Mouse (Mus musculus): ENCODE measurements around the gene Naa50.

DNA sequence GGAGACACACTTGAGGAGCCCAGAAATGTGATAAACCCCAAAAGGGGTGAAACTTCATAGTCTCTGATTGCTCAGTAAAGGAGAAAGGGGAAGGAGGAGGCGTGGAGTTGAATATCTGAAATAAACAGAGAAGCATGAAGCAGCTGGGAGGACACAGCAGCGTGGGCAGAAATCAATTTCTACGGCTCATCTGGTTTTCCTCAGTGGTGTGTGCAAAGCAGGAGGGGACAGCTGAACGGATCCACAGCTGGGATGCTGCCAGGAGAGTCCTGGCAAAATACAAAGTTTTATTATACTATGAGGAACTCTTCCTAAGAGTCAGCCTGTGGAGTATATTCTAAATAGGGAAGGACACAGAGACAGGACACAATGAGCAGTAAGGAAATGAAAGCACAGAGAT is 30.6 kb upstream of the Naa50 start:
- no peak for TF ChIP-seq GATA1 (IDR thresholded peaks at IDR 0.05; ENCODE audit: borderline replicate concordance, low read length)
- no peak for TF ChIP-seq FLI1 (IDR thresholded peaks at IDR 0.05; ENCODE audit: low read length)
